Mouse (Mus musculus) spleen, adult 2 months (tissue): ENCODE measurements around the gene Ak2.

Source experiments
- CTCF ChIP-seq: fragments of 200-500 bp; IDR thresholded peaks from 2 replicates; pipeline ENCODE4 v1.5.1; 2011; ENCODE audit warnings: mild to moderate bottlenecking, inconsistent platforms; ENCODE audit not compliant: insufficient read depth, insufficient read length, insufficient replicate concordance; ENCODE audit errors: extremely low read depth
- POLR2A ChIP-seq: fragments of 200-500 bp; IDR thresholded peaks from 2 replicates; pipeline ENCODE4 v1.6.1; 2011; ENCODE audit warnings: low read depth, low read length, inconsistent platforms

GRCm38 (mm10) chr4:128995238-128995637 lies 3.5 kb downstream of the Ak2 start:
- TF ChIP-seq POLR2A: no peak
- no peak for TF ChIP-seq CTCF
